8 mouse cellular contexts compared by ENCODE assay signal in the genomic region with DNA sequence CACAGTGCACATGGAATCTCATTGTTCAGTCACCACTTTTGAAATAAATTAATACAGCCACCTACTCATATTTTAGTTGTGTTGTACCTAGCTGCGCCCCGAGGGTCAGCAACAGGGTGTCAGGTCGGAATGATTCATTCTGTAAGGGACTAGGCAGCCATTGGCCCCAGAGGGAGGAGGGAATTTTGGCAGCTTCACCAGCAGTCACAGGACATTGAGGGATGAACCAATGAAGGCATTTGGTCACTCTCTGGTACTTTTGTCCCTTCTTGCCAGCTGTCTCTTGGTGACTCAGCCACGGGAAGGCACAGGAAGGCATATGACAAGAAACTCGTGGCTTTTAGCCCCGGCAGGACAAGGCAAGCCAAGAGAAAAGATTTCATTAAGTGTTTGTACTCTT. TPM values are rescaled to one million over a fixed set of nuclear protein-coding genes. Genes with fewer than 3 reads are reported as not detected.
A peak's percentile ranks its signal among the peaks of the same experiment; 100 is the strongest.
DNase-seq lines count a peak whose midpoint lies in the region; ATAC-seq and TF ChIP-seq lines count a peak whose summit lies in the region.

No protein-coding gene starts in this region.

- H3K9ac ChIP-seq in forebrain, embryonic 12.5 days = no peak overlapping the region
- no peak overlapping the region for H3K9ac ChIP-seq in forebrain, embryonic 11.5 days (ENCODE audit: low read length)
- no peak overlapping the region for H3K9ac ChIP-seq in neural tube, embryonic 13.5 days
- H3K9ac ChIP-seq in hindbrain, embryonic 16.5 days (ENCODE audit: low read depth, low read length) = no peak overlapping the region
- H3K9ac ChIP-seq in stomach, postnatal 0 days (ENCODE audit: low read length) = no peak overlapping the region

- no peak for TF ChIP-seq CTCF in stomach, postnatal 0 days (IDR thresholded peaks at IDR 0.05; ENCODE audit: low read depth)

- peak overlapping the region; percentile 98; the same call in 1 of the 2 replicates for H3K27ac ChIP-seq in forebrain, embryonic 12.5 days
- H3K27ac ChIP-seq in forebrain, embryonic 11.5 days (ENCODE audit: low read depth, low read length) = no peak overlapping the region
- peak overlapping the region; percentile 95 for H3K27ac ChIP-seq in neural tube, embryonic 13.5 days (replicated peaks)
- H3K27ac ChIP-seq in hindbrain, embryonic 16.5 days (ENCODE audit: low read depth, low read length) = peak overlapping the region; percentile 91; the same call in 1 of the 2 replicates
- peak overlapping the region; percentile 96; the same call in 1 of the 2 replicates for H3K27ac ChIP-seq in stomach, postnatal 0 days (replicated peaks)

- peaks cover 18% of the 10 kb centered on the region for H3K4me1 ChIP-seq in forebrain, embryonic 12.5 days
- peaks cover 10% of the 10 kb centered on the region; the same call in 1 of the 2 replicates for H3K4me1 ChIP-seq in forebrain, embryonic 11.5 days (replicated peaks; ENCODE audit: control insufficient read depth, insufficient read depth, low read length)
- peaks cover 29% of the 10 kb centered on the region for H3K4me1 ChIP-seq in neural tube, embryonic 13.5 days (replicated peaks)
- H3K4me1 ChIP-seq in hindbrain, embryonic 16.5 days (ENCODE audit: control insufficient read depth, insufficient read depth, low read depth, low read length) = peaks cover 11% of the 10 kb centered on the region
- 0 out of 2 replicates have a peak, but pooled peaks cover 2% of the 10 kb centered on the region for H3K4me1 ChIP-seq in stomach, postnatal 0 days (replicated peaks; ENCODE audit: control insufficient read depth, insufficient read depth)

- no peaks in the 10 kb centered on the region for H3K9me3 ChIP-seq in forebrain, embryonic 12.5 days
- no peaks in the 10 kb centered on the region for H3K9me3 ChIP-seq in forebrain, embryonic 11.5 days (ENCODE audit: control insufficient read depth, low read length)
- H3K9me3 ChIP-seq in neural tube, embryonic 13.5 days = no peaks in the 10 kb centered on the region
- no peaks in the 10 kb centered on the region for H3K9me3 ChIP-seq in hindbrain, embryonic 16.5 days (ENCODE audit: control insufficient read depth, low read length)
- no peaks in the 10 kb centered on the region for H3K9me3 ChIP-seq in stomach, postnatal 0 days (ENCODE audit: control insufficient read depth, low read length)

- intact Hi-C loops in left cerebral cortex, postnatal 4 days (cut with DNase I) = no loop called here

- no peak overlapping the region for H3K4me3 ChIP-seq in forebrain, embryonic 12.5 days (replicated peaks)
- H3K4me3 ChIP-seq in forebrain, embryonic 11.5 days (ENCODE audit: low read depth, low read length) = no peak overlapping the region
- H3K4me3 ChIP-seq in neural tube, embryonic 13.5 days = no peak overlapping the region
- H3K4me3 ChIP-seq in hindbrain, embryonic 16.5 days (ENCODE audit: low read length) = no peak overlapping the region
- no peak overlapping the region for H3K4me3 ChIP-seq in stomach, postnatal 0 days (ENCODE audit: low read depth, low read length)

- 88% methylated on average over 6 of the region's 6 CpGs for WGBS in forebrain, embryonic 12.5 days
- WGBS in forebrain, embryonic 11.5 days = 87% methylated on average over 6 of the region's 6 CpGs
- WGBS in neural tube, embryonic 13.5 days = 87% methylated on average over 6 of the region's 6 CpGs
- WGBS in hindbrain, embryonic 16.5 days = 88% methylated on average over 6 of the region's 6 CpGs
- WGBS in stomach, postnatal 0 days = 74% methylated on average over 6 of the region's 6 CpGs

- TF ChIP-seq EP300 in stomach, postnatal 0 days (optimal IDR thresholded peaks at IDR 0.05) = no peak

- DNase-seq in forebrain, embryonic 11.5 days (ENCODE audit: low spot score) = no peak
- DNase-seq in neural tube, embryonic 10.5 days (ENCODE audit: extremely low spot score, low spot score) = no peak
- DNase-seq in stomach, postnatal 0 days (ENCODE audit: low spot score) = no peak
- no peak for DNase-seq in right cerebral cortex, adult 18-20 months
- DNase-seq in left cerebral cortex, postnatal 4 days = no peak

- no peaks in the 10 kb centered on the region for H3K27me3 ChIP-seq in forebrain, embryonic 12.5 days
- H3K27me3 ChIP-seq in forebrain, embryonic 11.5 days (ENCODE audit: control insufficient read depth, insufficient read depth, low read length) = no peaks in the 10 kb centered on the region
- H3K27me3 ChIP-seq in neural tube, embryonic 13.5 days = no peaks in the 10 kb centered on the region
- H3K27me3 ChIP-seq in hindbrain, embryonic 16.5 days (replicated peaks; ENCODE audit: control insufficient read depth, insufficient read depth, low read length) = no peaks in the 10 kb centered on the region
- H3K27me3 ChIP-seq in stomach, postnatal 0 days (ENCODE audit: control insufficient read depth, insufficient read depth, low read length) = no peaks in the 10 kb centered on the region

- H3K4me2 ChIP-seq in forebrain, embryonic 12.5 days = no peak overlapping the region
- no peak overlapping the region for H3K4me2 ChIP-seq in forebrain, embryonic 11.5 days (ENCODE audit: low read depth, low read length, severe bottlenecking)
- no peak overlapping the region for H3K4me2 ChIP-seq in neural tube, embryonic 13.5 days
- H3K4me2 ChIP-seq in hindbrain, embryonic 16.5 days (ENCODE audit: low read length) = no peak overlapping the region
- no peak overlapping the region for H3K4me2 ChIP-seq in stomach, postnatal 0 days (replicated peaks; ENCODE audit: low read depth)

- ATAC-seq in forebrain, embryonic 12.5 days (ENCODE audit: low FRiP score) = no peak
- ATAC-seq in forebrain, embryonic 11.5 days (replicated peaks; ENCODE audit: low FRiP score) = no peak
- ATAC-seq in neural tube, embryonic 13.5 days (ENCODE audit: low read depth) = no peak
- no peak for ATAC-seq in hindbrain, embryonic 16.5 days
- no peak for ATAC-seq in stomach, postnatal 0 days (ENCODE audit: low FRiP score, low TSS enrichment)

- H3K36me3 ChIP-seq in forebrain, embryonic 12.5 days (replicated peaks) = peaks cover 52% of the 10 kb centered on the region
- H3K36me3 ChIP-seq in forebrain, embryonic 11.5 days (ENCODE audit: control insufficient read depth, insufficient read depth, low read length) = peaks cover 26% of the 10 kb centered on the region
- peaks cover 66% of the 10 kb centered on the region for H3K36me3 ChIP-seq in neural tube, embryonic 13.5 days
- peaks cover 31% of the 10 kb centered on the region for H3K36me3 ChIP-seq in hindbrain, embryonic 16.5 days (ENCODE audit: control insufficient read depth, insufficient read depth, low read length)
- peaks cover 10% of the 10 kb centered on the region for H3K36me3 ChIP-seq in stomach, postnatal 0 days (ENCODE audit: control insufficient read depth, insufficient read depth, low read length)

RNA-seq across cellular contexts. Expression of gene Mpdu1, which starts 1.4 kb away (rescaled TPM):
- polyA plus RNA-seq in forebrain, embryonic 12.5 days (2016; fragmentation: Nextera tagmentation; extraction: Ambion mirVana) = 74.7 and 80.9 TPM in 2 replicates
- 39.0 TPM in 2 replicates for polyA plus RNA-seq in forebrain, embryonic 11.5 days (2014; fragmentation: Nextera tagmentation; extraction: Ambion mirVana)
- polyA plus RNA-seq in neural tube, embryonic 13.5 days (2015; fragmentation: Nextera tagmentation; extraction: Ambion mirVana) = 83.2 and 92.1 TPM in 2 replicates
- 104 and 112 TPM in 2 replicates for polyA plus RNA-seq in hindbrain, embryonic 16.5 days (2015; fragmentation: Nextera tagmentation; extraction: Ambion mirVana)
- polyA plus RNA-seq in stomach, postnatal 0 days (2015; fragmentation: Nextera tagmentation; extraction: Ambion mirVana) = 69.1 and 72.6 TPM in 2 replicates
- total RNA-seq in left cerebral cortex, postnatal 4 days (2021) = 10 to 100 TPM; 83.6 to 85.3 TPM

RNA-seq across cellular contexts. Expression of gene Cd68, which starts 2.2 kb away (rescaled TPM):
- 5.5 TPM in 2 replicates for polyA plus RNA-seq in forebrain, embryonic 12.5 days (2016; fragmentation: Nextera tagmentation; extraction: Ambion mirVana)
- polyA plus RNA-seq in forebrain, embryonic 11.5 days (2014; fragmentation: Nextera tagmentation; extraction: Ambion mirVana) = 6.3 and 6.4 TPM in 2 replicates
- 9.8 and 11.3 TPM in 2 replicates for polyA plus RNA-seq in neural tube, embryonic 13.5 days (2015; fragmentation: Nextera tagmentation; extraction: Ambion mirVana)
- polyA plus RNA-seq in hindbrain, embryonic 16.5 days (2015; fragmentation: Nextera tagmentation; extraction: Ambion mirVana) = 10.2 and 11.5 TPM in 2 replicates
- polyA plus RNA-seq in stomach, postnatal 0 days (2015; fragmentation: Nextera tagmentation; extraction: Ambion mirVana) = 16.7 and 17.9 TPM in 2 replicates
- total RNA-seq in left cerebral cortex, postnatal 4 days (2021) = 1 to 10 TPM; 7.1 to 8.5 TPM

RNA-seq across cellular contexts. Expression of gene Eif4a1, which starts 8.4 kb away (rescaled TPM):
- polyA plus RNA-seq in forebrain, embryonic 12.5 days (2016; fragmentation: Nextera tagmentation; extraction: Ambion mirVana) = 694 and 751 TPM in 2 replicates
- polyA plus RNA-seq in forebrain, embryonic 11.5 days (2014; fragmentation: Nextera tagmentation; extraction: Ambion mirVana) = 827 and 855 TPM in 2 replicates
- polyA plus RNA-seq in neural tube, embryonic 13.5 days (2015; fragmentation: Nextera tagmentation; extraction: Ambion mirVana) = 525 and 528 TPM in 2 replicates
- 382 and 471 TPM in 2 replicates for polyA plus RNA-seq in hindbrain, embryonic 16.5 days (2015; fragmentation: Nextera tagmentation; extraction: Ambion mirVana)
- 339 and 351 TPM in 2 replicates for polyA plus RNA-seq in stomach, postnatal 0 days (2015; fragmentation: Nextera tagmentation; extraction: Ambion mirVana)
- total RNA-seq in left cerebral cortex, postnatal 4 days (2021) = 100 to 1,000 TPM; 661 to 680 TPM

RNA-seq across cellular contexts. Expression of gene Sox15, which starts 8.7 kb away (rescaled TPM):
- polyA plus RNA-seq in forebrain, embryonic 12.5 days (2016; fragmentation: Nextera tagmentation; extraction: Ambion mirVana) = not detected in 2 replicates
- not detected in 2 replicates for polyA plus RNA-seq in forebrain, embryonic 11.5 days (2014; fragmentation: Nextera tagmentation; extraction: Ambion mirVana)
- polyA plus RNA-seq in neural tube, embryonic 13.5 days (2015; fragmentation: Nextera tagmentation; extraction: Ambion mirVana) = not detected in 2 replicates
- polyA plus RNA-seq in hindbrain, embryonic 16.5 days (2015; fragmentation: Nextera tagmentation; extraction: Ambion mirVana) = not detected in 2 replicates
- 7.7 and 7.9 TPM in 2 replicates for polyA plus RNA-seq in stomach, postnatal 0 days (2015; fragmentation: Nextera tagmentation; extraction: Ambion mirVana)
- not detected for total RNA-seq in left cerebral cortex, postnatal 4 days (2021)

RNA-seq across cellular contexts. Expression of gene Senp3, which starts 18.1 kb away (rescaled TPM):
- 106 and 119 TPM in 2 replicates for polyA plus RNA-seq in forebrain, embryonic 12.5 days (2016; fragmentation: Nextera tagmentation; extraction: Ambion mirVana)
- polyA plus RNA-seq in forebrain, embryonic 11.5 days (2014; fragmentation: Nextera tagmentation; extraction: Ambion mirVana) = 110 and 117 TPM in 2 replicates
- 99.8 and 105 TPM in 2 replicates for polyA plus RNA-seq in neural tube, embryonic 13.5 days (2015; fragmentation: Nextera tagmentation; extraction: Ambion mirVana)
- 89.8 and 104 TPM in 2 replicates for polyA plus RNA-seq in hindbrain, embryonic 16.5 days (2015; fragmentation: Nextera tagmentation; extraction: Ambion mirVana)
- 30.5 and 32.4 TPM in 2 replicates for polyA plus RNA-seq in stomach, postnatal 0 days (2015; fragmentation: Nextera tagmentation; extraction: Ambion mirVana)
- 100 to 1,000 TPM; 117 to 129 TPM for total RNA-seq in left cerebral cortex, postnatal 4 days (2021)
